Mouse (Mus musculus): ENCODE measurements at regions not wholly inside any gene's neighbourhood (a gene's known extent, or its start where the extent isn't known, plus 50 kb on each side); places are given as distances from the start of the nearest gene placed in this dataset.

- DNase-seq (ENCODE audit: low spot score in 2 of 2), result no peak
Observed at GRCm38 (mm10) chr13:102636032-102636431, 57.3 kb upstream of the Cd180 start.

- no peak for DNase-seq (ENCODE audit: low spot score in 2 of 2)
Observed at GRCm38 (mm10) chr13:102637059-102637458, 56.3 kb upstream of the Cd180 start.

GRCm38 (mm10) chr13:102639651-102640050 lies 53.7 kb upstream of the Cd180 start:
- DNase-seq (ENCODE audit: low spot score in 2 of 2), result no peak

GRCm38 (mm10) chr13:102640171-102640570 lies 53.2 kb upstream of the Cd180 start:
- DNase-seq (ENCODE audit: low spot score in 2 of 2), result no peak
